Mouse (Mus musculus): ENCODE data around the gene Cfap77. TPM values are rescaled to one million over a fixed set of nuclear protein-coding genes. Genes with fewer than 3 reads are reported as not detected.

The Cfap77 gene
- polyA plus RNA-seq, 1 experiment from 2014 or later: 0.18 TPM

GRCm38 (mm10) chr2:28897340-28897899 is 157.4 kb downstream of the Cfap77 start:
- H3K9ac ChIP-seq (ENCODE audit: low read length): no peak overlapping the region
- no peaks in the 10 kb centered on the region for H3K27me3 ChIP-seq (ENCODE audit: control insufficient read depth, insufficient read depth, low read length)
- 79% methylated on average over 4 of the region's 4 CpGs for WGBS
- H3K36me3 ChIP-seq (ENCODE audit: control insufficient read depth, insufficient read depth, low read length): peaks cover 68% of the 10 kb centered on the region
- no peak overlapping the region for H3K4me3 ChIP-seq (ENCODE audit: control insufficient read depth in 1 of 2, insufficient read depth in 1 of 2, low read depth in 1 of 2, low read length in 2 of 2)
- no peaks in the 10 kb centered on the region for H3K9me3 ChIP-seq (ENCODE audit: control insufficient read depth, low read length)
- no peaks in the 10 kb centered on the region for H3K4me1 ChIP-seq (ENCODE audit: control insufficient read depth in 2 of 2, insufficient read depth in 2 of 2, low read length in 2 of 2)
- no peak overlapping the region for H3K4me2 ChIP-seq (ENCODE audit: low read length)
- no peak for ATAC-seq (ENCODE audit: insufficient number of reproducible peaks, insufficient read depth, low FRiP score, low read depth)
- H3K27ac ChIP-seq (replicated peaks in 1 of 2; ENCODE audit: control insufficient read depth in 1 of 2, insufficient read depth in 1 of 2, low read depth in 2 of 2, low read length in 2 of 2): no peak overlapping the region

GRCm38 (mm10) chr2:28895876-28896275 is 159.0 kb downstream of the Cfap77 start:
- H3K27ac ChIP-seq (replicated peaks in 1 of 2; ENCODE audit: control insufficient read depth in 1 of 2, insufficient read depth in 1 of 2, low read depth in 2 of 2, low read length in 2 of 2): no peak overlapping the region
- no peaks in the 10 kb centered on the region for H3K4me1 ChIP-seq (ENCODE audit: control insufficient read depth in 2 of 2, insufficient read depth in 2 of 2, low read length in 2 of 2)
- ATAC-seq (ENCODE audit: insufficient number of reproducible peaks, insufficient read depth, low FRiP score, low read depth): no peak
- H3K27me3 ChIP-seq (ENCODE audit: control insufficient read depth, insufficient read depth, low read length): no peaks in the 10 kb centered on the region
- no peaks in the 10 kb centered on the region for H3K9me3 ChIP-seq (ENCODE audit: control insufficient read depth, low read length)
- peaks cover 75% of the 10 kb centered on the region for H3K36me3 ChIP-seq (ENCODE audit: control insufficient read depth, insufficient read depth, low read length)
- no peak overlapping the region for H3K9ac ChIP-seq (ENCODE audit: low read length)
- 92% methylated on average over 7 of the region's 7 CpGs for WGBS
- no peak overlapping the region for H3K4me2 ChIP-seq (ENCODE audit: low read length)
- no peak overlapping the region for H3K4me3 ChIP-seq (ENCODE audit: control insufficient read depth in 1 of 2, insufficient read depth in 1 of 2, low read depth in 1 of 2, low read length in 2 of 2)

DNA sequence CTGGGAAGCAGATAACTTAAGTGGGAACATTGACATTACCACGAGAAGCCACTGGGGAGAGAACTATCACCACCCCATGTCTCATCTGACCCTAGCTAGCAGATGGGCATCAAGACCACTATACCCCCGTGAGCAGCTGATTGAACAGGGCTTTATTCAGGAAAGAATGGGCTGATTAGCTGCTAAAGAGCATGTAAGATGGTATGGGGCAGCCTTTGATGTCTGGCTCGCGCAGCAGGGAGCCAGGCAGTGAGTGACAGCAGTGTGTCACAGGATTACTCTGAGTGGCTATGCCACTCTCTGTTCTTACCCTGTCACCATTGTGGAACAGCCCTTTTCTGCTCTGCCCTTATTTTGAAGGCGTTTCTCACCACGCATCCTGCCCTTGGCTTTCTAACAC is 161.3 kb downstream of the Cfap77 start:
- Histone ChIP-seq H3K4me3 (ENCODE audit: control insufficient read depth in 1 of 2, insufficient read depth in 1 of 2, low read depth in 1 of 2, low read length in 2 of 2) (no peak overlapping the region), H3K4me2 (ENCODE audit: low read length) (no peak overlapping the region), H3K27ac (replicated peaks in 1 of 2; ENCODE audit: control insufficient read depth in 1 of 2, insufficient read depth in 1 of 2, low read depth in 2 of 2, low read length in 2 of 2) (no peak overlapping the region), H3K9ac (ENCODE audit: low read length) (no peak overlapping the region), H3K4me1 (ENCODE audit: control insufficient read depth in 2 of 2, insufficient read depth in 2 of 2, low read length in 2 of 2) (no peaks in the 10 kb centered on the region), H3K27me3 (ENCODE audit: control insufficient read depth, insufficient read depth, low read length) (no peaks in the 10 kb centered on the region), H3K36me3 (ENCODE audit: control insufficient read depth, insufficient read depth, low read length) (peaks cover 80% of the 10 kb centered on the region), H3K9me3 (ENCODE audit: control insufficient read depth, low read length) (no peaks in the 10 kb centered on the region)
- ATAC-seq (ENCODE audit: insufficient number of reproducible peaks, insufficient read depth, low FRiP score, low read depth): no peak
- WGBS: 62% methylated on average over 6 of the region's 6 CpGs

DNA sequence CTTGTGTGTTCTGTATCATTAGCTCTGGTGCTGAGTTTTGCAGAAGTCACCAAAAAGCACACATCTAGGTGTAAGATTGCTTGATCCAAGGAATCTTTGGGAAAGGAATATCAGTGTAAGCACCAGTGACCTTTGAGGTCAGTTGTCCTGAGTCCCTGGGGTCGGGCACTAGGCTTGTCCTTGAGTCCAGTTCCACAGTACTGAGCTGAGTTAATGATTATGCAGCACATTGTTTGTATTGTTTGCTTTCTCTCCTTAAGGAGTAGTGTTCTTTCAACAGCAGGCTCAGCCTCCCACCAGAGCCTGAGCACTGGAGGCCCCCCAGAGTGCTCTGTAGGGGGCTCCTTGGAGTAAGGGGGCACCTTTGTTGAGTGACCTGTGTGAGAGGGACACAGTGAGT is 162.1 kb downstream of the Cfap77 start:
- no peak for ATAC-seq (ENCODE audit: insufficient number of reproducible peaks, insufficient read depth, low FRiP score, low read depth)
- peaks cover 87% of the 10 kb centered on the region for H3K36me3 ChIP-seq (ENCODE audit: control insufficient read depth, insufficient read depth, low read length)

DNA sequence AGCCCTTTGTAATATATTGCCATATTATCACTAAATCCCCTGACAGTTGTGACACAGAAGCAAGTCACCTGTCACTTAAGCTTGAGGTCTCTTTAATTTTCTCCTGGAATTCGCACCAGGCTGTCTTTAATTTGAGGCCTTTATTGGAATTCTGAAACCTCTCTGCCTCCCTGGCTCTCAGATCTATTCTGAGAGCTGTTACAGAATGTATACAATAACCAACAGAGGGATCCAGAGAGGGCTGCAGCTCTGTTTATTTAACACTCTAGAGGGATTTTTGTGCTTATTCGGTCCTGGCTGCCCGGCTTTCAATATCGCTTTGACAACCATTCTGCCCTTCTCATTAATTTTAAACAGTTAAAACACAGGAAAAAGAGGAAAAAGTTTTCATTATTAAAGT is 170.0 kb downstream of the Cfap77 start:
- Histone ChIP-seq H3K36me3 (ENCODE audit: control insufficient read depth, insufficient read depth, low read length) (peaks cover 82% of the 10 kb centered on the region), H3K9ac (ENCODE audit: low read length) (no peak overlapping the region)
- 86% methylated on average over 4 of the region's 4 CpGs for WGBS

More for the DNA sequence above, 162.1 kb downstream of the Cfap77 start:
- Histone ChIP-seq H3K9me3 (ENCODE audit: control insufficient read depth, low read length) (no peaks in the 10 kb centered on the region), H3K4me2 (ENCODE audit: low read length) (no peak overlapping the region), H3K4me1 (ENCODE audit: control insufficient read depth in 2 of 2, insufficient read depth in 2 of 2, low read length in 2 of 2) (no peaks in the 10 kb centered on the region), H3K27me3 (ENCODE audit: control insufficient read depth, insufficient read depth, low read length) (no peaks in the 10 kb centered on the region), H3K9ac (ENCODE audit: low read length) (no peak overlapping the region), H3K27ac (replicated peaks in 1 of 2; ENCODE audit: control insufficient read depth in 1 of 2, insufficient read depth in 1 of 2, low read depth in 2 of 2, low read length in 2 of 2) (no peak overlapping the region), H3K4me3 (ENCODE audit: control insufficient read depth in 1 of 2, insufficient read depth in 1 of 2, low read depth in 1 of 2, low read length in 2 of 2) (no peak overlapping the region)
- WGBS: 83% methylated on average over 1 of the region's 1 CpGs

GRCm38 (mm10) chr2:28882826-28883485 is 171.9 kb downstream of the Cfap77 start:
- Histone ChIP-seq H3K4me2 (ENCODE audit: low read length) (no peak overlapping the region), H3K27ac (replicated peaks in 1 of 2; ENCODE audit: control insufficient read depth in 1 of 2, insufficient read depth in 1 of 2, low read depth in 2 of 2, low read length in 2 of 2) (no peak overlapping the region), H3K4me1 (ENCODE audit: control insufficient read depth in 2 of 2, insufficient read depth in 2 of 2, low read length in 2 of 2) (no peaks in the 10 kb centered on the region), H3K9ac (ENCODE audit: low read length) (no peak overlapping the region), H3K36me3 (ENCODE audit: control insufficient read depth, insufficient read depth, low read length) (peaks cover 77% of the 10 kb centered on the region), H3K9me3 (ENCODE audit: control insufficient read depth, low read length) (no peaks in the 10 kb centered on the region), H3K4me3 (ENCODE audit: control insufficient read depth in 1 of 2, insufficient read depth in 1 of 2, low read depth in 1 of 2, low read length in 2 of 2) (no peak overlapping the region), H3K27me3 (ENCODE audit: control insufficient read depth, insufficient read depth, low read length) (no peaks in the 10 kb centered on the region)
- 84% methylated on average over 6 of the region's 6 CpGs for WGBS
- no peak for ATAC-seq (ENCODE audit: insufficient number of reproducible peaks, insufficient read depth, low FRiP score, low read depth)

More for the DNA sequence above, 170.0 kb downstream of the Cfap77 start:
- Histone ChIP-seq H3K9me3 (ENCODE audit: control insufficient read depth, low read length) (no peaks in the 10 kb centered on the region), H3K4me1 (ENCODE audit: control insufficient read depth in 2 of 2, insufficient read depth in 2 of 2, low read length in 2 of 2) (no peaks in the 10 kb centered on the region), H3K4me2 (ENCODE audit: low read length) (no peak overlapping the region), H3K27ac (replicated peaks in 1 of 2; ENCODE audit: control insufficient read depth in 1 of 2, insufficient read depth in 1 of 2, low read depth in 2 of 2, low read length in 2 of 2) (no peak overlapping the region), H3K27me3 (ENCODE audit: control insufficient read depth, insufficient read depth, low read length) (no peaks in the 10 kb centered on the region), H3K4me3 (ENCODE audit: control insufficient read depth in 1 of 2, insufficient read depth in 1 of 2, low read depth in 1 of 2, low read length in 2 of 2) (no peak overlapping the region)
- no peak for ATAC-seq (ENCODE audit: insufficient number of reproducible peaks, insufficient read depth, low FRiP score, low read depth)

DNA sequence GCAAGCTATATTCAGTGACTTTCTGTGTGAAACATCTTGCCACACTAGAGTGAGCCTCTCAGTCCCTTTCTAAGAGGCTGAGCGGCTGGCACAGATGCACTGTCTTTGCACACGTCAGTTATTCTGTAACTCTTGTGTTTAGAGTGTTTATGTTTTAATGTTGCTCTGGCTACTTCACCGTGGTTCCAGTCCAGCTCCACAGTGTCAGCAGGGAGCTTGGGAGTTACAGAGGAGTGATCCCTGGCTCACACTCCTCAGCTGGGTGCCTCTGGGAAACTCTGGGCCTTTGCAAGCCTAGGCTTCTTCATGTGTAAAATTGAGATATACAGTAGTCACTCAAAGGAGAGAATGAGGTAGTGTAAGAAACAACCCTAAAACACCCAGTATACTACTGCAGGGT is 172.8 kb downstream of the Cfap77 start:
- H3K36me3 ChIP-seq (ENCODE audit: control insufficient read depth, insufficient read depth, low read length): peaks cover 77% of the 10 kb centered on the region
- H3K4me3 ChIP-seq (ENCODE audit: control insufficient read depth in 1 of 2, insufficient read depth in 1 of 2, low read depth in 1 of 2, low read length in 2 of 2): no peak overlapping the region
- no peak overlapping the region for H3K4me2 ChIP-seq (ENCODE audit: low read length)
- 87% methylated on average over 3 of the region's 3 CpGs for WGBS
- H3K27me3 ChIP-seq (ENCODE audit: control insufficient read depth, insufficient read depth, low read length): no peaks in the 10 kb centered on the region
- no peaks in the 10 kb centered on the region for H3K9me3 ChIP-seq (ENCODE audit: control insufficient read depth, low read length)
- no peak for ATAC-seq (ENCODE audit: insufficient number of reproducible peaks, insufficient read depth, low FRiP score, low read depth)
- H3K27ac ChIP-seq (replicated peaks in 1 of 2; ENCODE audit: control insufficient read depth in 1 of 2, insufficient read depth in 1 of 2, low read depth in 2 of 2, low read length in 2 of 2): no peak overlapping the region
- H3K4me1 ChIP-seq (ENCODE audit: control insufficient read depth in 2 of 2, insufficient read depth in 2 of 2, low read length in 2 of 2): no peaks in the 10 kb centered on the region
- no peak overlapping the region for H3K9ac ChIP-seq (ENCODE audit: low read length)

GRCm38 (mm10) chr2:28881275-28881674 is 173.6 kb downstream of the Cfap77 start:
- Histone ChIP-seq H3K4me3 (ENCODE audit: control insufficient read depth in 1 of 2, insufficient read depth in 1 of 2, low read depth in 1 of 2, low read length in 2 of 2) (no peak overlapping the region), H3K27ac (replicated peaks in 1 of 2; ENCODE audit: control insufficient read depth in 1 of 2, insufficient read depth in 1 of 2, low read depth in 2 of 2, low read length in 2 of 2) (no peak overlapping the region), H3K9ac (ENCODE audit: low read length) (no peak overlapping the region), H3K4me1 (ENCODE audit: control insufficient read depth in 2 of 2, insufficient read depth in 2 of 2, low read length in 2 of 2) (no peaks in the 10 kb centered on the region), H3K27me3 (ENCODE audit: control insufficient read depth, insufficient read depth, low read length) (no peaks in the 10 kb centered on the region), H3K36me3 (ENCODE audit: control insufficient read depth, insufficient read depth, low read length) (peaks cover 81% of the 10 kb centered on the region), H3K9me3 (ENCODE audit: control insufficient read depth, low read length) (no peaks in the 10 kb centered on the region), H3K4me2 (ENCODE audit: low read length) (no peak overlapping the region)
- ATAC-seq (ENCODE audit: insufficient number of reproducible peaks, insufficient read depth, low FRiP score, low read depth): no peak
- WGBS: 89% methylated on average over 3 of the region's 3 CpGs
